Mouse (Mus musculus) lung, postnatal 0 days (tissue): ENCODE measurements at regions not wholly inside any gene's neighbourhood (a gene's known extent, or its start where the extent isn't known, plus 50 kb on each side); places are given as distances from the start of the nearest gene placed in this dataset.
"Not testable (repeated sequence)": the region's sequence is repeated elsewhere in the genome, so short reads cannot be mapped to it uniquely, and the experiment has no call there.

Source experiments
- CTCF ChIP-seq: IDR thresholded peaks from 2 replicates; pipeline ENCODE4 v1.5.1; 2016; ENCODE audit warnings: antibody characterized with exemption, mild to moderate bottlenecking
- EP300 ChIP-seq: IDR thresholded peaks from 2 replicates; pipeline ENCODE4 v1.6.1; 2016; ENCODE audit warnings: antibody characterized with exemption, mild to moderate bottlenecking, control low read depth

GRCm38 (mm10) chr17:17235186-17235482 is 113.9 kb downstream of the Zfp97 start:
- not testable (repeated sequence) for TF ChIP-seq CTCF, EP300
